Mouse (Mus musculus): Measurements from ENCODE around the gene Gstt3.

- TF ChIP-seq POLR2AphosphoS2 (IDR thresholded peaks at IDR 0.05; ENCODE audit: insufficient read length, low read depth) (no peak), USF1 (IDR thresholded peaks at IDR 0.05; ENCODE audit: low read depth) (no peak), E2F4 (IDR thresholded peaks at IDR 0.05; ENCODE audit: insufficient read depth) (no peak), TCF12 (IDR thresholded peaks at IDR 0.05; ENCODE audit: insufficient read depth, poor library complexity, severe bottlenecking) (no peak), POLR2A (IDR thresholded peaks at IDR 0.05; ENCODE audit: insufficient read length, low read depth) (no peak), MYOD1 (IDR thresholded peaks at IDR 0.05; ENCODE audit: control insufficient read depth in 1 of 3, insufficient read length in 2 of 3, low read depth in 2 of 3) (no peak), MAX (IDR thresholded peaks at IDR 0.05; ENCODE audit: low read depth) (no peak), TCF3 (IDR thresholded peaks at IDR 0.05; ENCODE audit: insufficient read length, low read depth) (no peak), MYOG (IDR thresholded peaks at IDR 0.05; ENCODE audit: control insufficient read depth in 1 of 3, insufficient read depth in 1 of 3, insufficient read length in 2 of 3, low read depth in 2 of 3) (no peak), SRF (IDR thresholded peaks at IDR 0.05; ENCODE audit: control insufficient read depth, insufficient read length, low read depth) (no peak), CEBPB (IDR thresholded peaks at IDR 0.05; ENCODE audit: insufficient read depth, poor library complexity, severe bottlenecking) (no peak), REST (IDR thresholded peaks at IDR 0.05; ENCODE audit: insufficient read depth, insufficient read length) (no peak)
Observed at GRCm38 (mm10) chr10:75829529-75830274, 48.5 kb upstream of the Gstt3 start.
